In genomic region chr6:148708389-148708788, GRCm38 (mm10) we compare ENCODE assay signal across 27 mouse cellular contexts.
DNase-seq lines count a peak whose midpoint lies in the region; ATAC-seq and TF ChIP-seq lines count a peak whose summit lies in the region.
"Had no signal": no experiment of that assay in that cellular context is flagged by ENCODE, and none has a peak within 500 bp of the region (broad histone marks: within the 10 kb centered on the region; RNA-seq: fewer than 3 reads in every experiment).

No protein-coding gene starts in this region.

- no peak for TF ChIP-seq POLR2A in MEL (IDR thresholded peaks at IDR 0.05; ENCODE audit: control insufficient read depth in 1 of 2, insufficient read depth in 1 of 2, low read depth in 1 of 2, low read length in 2 of 2, poor library complexity in 1 of 2)

- no peaks in the 10 kb centered on the region for H3K27me3 ChIP-seq in MEL (ENCODE audit: control insufficient read depth in 1 of 2, insufficient read depth in 2 of 2, low read length in 2 of 2)
- no peaks in the 10 kb centered on the region for H3K27me3 ChIP-seq in splenic B cell, adult 2 months (ENCODE audit: control insufficient read depth, insufficient read depth, low read length, poor library complexity, severe bottlenecking)
- no peaks in the 10 kb centered on the region for H3K27me3 ChIP-seq in kidney, embryonic 16.5 days (ENCODE audit: insufficient read depth, low read length)
- H3K27me3 ChIP-seq: embryonic facial prominence, embryonic 12.5 days; embryonic facial prominence, embryonic 15.5 days; heart, embryonic 12.5 days; heart, embryonic 15.5 days; hindbrain, embryonic 12.5 days; hindbrain, embryonic 15.5 days had no signal

- H3K9ac ChIP-seq in MEL (ENCODE audit: control insufficient read depth, low read depth, low read length, poor library complexity, severe bottlenecking) = no peak overlapping the region
- no peak overlapping the region for H3K9ac ChIP-seq in kidney, embryonic 16.5 days (replicated peaks; ENCODE audit: low read length)
- H3K9ac ChIP-seq: embryonic facial prominence, embryonic 12.5 days; embryonic facial prominence, embryonic 15.5 days; forebrain, postnatal 0 days; heart, embryonic 12.5 days; heart, embryonic 15.5 days; hindbrain, embryonic 12.5 days; hindbrain, embryonic 15.5 days had no signal

- DNase-seq in A20 (ENCODE audit: low read depth, low spot score) (peak; percentile 33), MEL (ENCODE audit: low read depth, low spot score) (peak; percentile 8)
- peak; percentile 22 for DNase-seq in splenic B cell, adult 2 months (ENCODE audit: low read depth, low spot score)
- no peak for DNase-seq in adrenal gland, postnatal 10 days
- DNase-seq in spleen, postnatal 4 days (ENCODE audit: low spot score in 2 of 2) = no peak
- DNase-seq: adrenal gland, adult 8-10 months; adrenal gland, postnatal 36 days; B cell, adult 2 months; cerebellum, adult 18-20 months; cerebellum, adult 9-10 months; cerebellum, postnatal 14 days; forebrain, postnatal 0 days; gastrocnemius, postnatal 36 days; heart, adult 18-20 months; heart, postnatal 10 days; heart, postnatal 4 days had no signal

- H3K79me2 ChIP-seq in MEL (ENCODE audit: control insufficient read depth, insufficient read depth, low read length, poor library complexity) = no peaks in the 10 kb centered on the region

- H3K36me3 ChIP-seq in MEL (ENCODE audit: control insufficient read depth in 1 of 2, insufficient read depth in 2 of 2, low read length in 2 of 2) = no peaks in the 10 kb centered on the region
- no peaks in the 10 kb centered on the region for H3K36me3 ChIP-seq in splenic B cell, adult 2 months (ENCODE audit: control insufficient read depth, insufficient read depth, low read length, poor library complexity, severe bottlenecking)
- no peaks in the 10 kb centered on the region for H3K36me3 ChIP-seq in kidney, embryonic 16.5 days (ENCODE audit: insufficient read depth, low read length)
- H3K36me3 ChIP-seq: embryonic facial prominence, embryonic 12.5 days; embryonic facial prominence, embryonic 15.5 days; heart, embryonic 12.5 days; heart, embryonic 15.5 days; hindbrain, embryonic 12.5 days; hindbrain, embryonic 15.5 days had no signal

- TF ChIP-seq EP300 in MEL (IDR thresholded peaks at IDR 0.05; ENCODE audit: low read depth in 1 of 2, low read length in 2 of 2) = no peak

- no peak overlapping the region for H3K27ac ChIP-seq in MEL (ENCODE audit: control insufficient read depth, low read depth, low read length)
- H3K27ac ChIP-seq in kidney, embryonic 16.5 days (ENCODE audit: low read length) = no peak overlapping the region
- H3K27ac ChIP-seq: embryonic facial prominence, embryonic 12.5 days; embryonic facial prominence, embryonic 15.5 days; heart, embryonic 15.5 days; hindbrain, embryonic 12.5 days; hindbrain, embryonic 15.5 days had no signal

- H3K4me1 ChIP-seq in MEL (ENCODE audit: control insufficient read depth in 1 of 2, insufficient read depth in 2 of 2, low read length in 2 of 2) = no peaks in the 10 kb centered on the region; a peak in 1 of 4 replicates
- H3K4me1 ChIP-seq in kidney, embryonic 16.5 days (ENCODE audit: insufficient read depth, low read length) = no peaks in the 10 kb centered on the region
- H3K4me1 ChIP-seq: embryonic facial prominence, embryonic 12.5 days; embryonic facial prominence, embryonic 15.5 days; heart, embryonic 12.5 days; heart, embryonic 15.5 days; hindbrain, embryonic 12.5 days; hindbrain, embryonic 15.5 days had no signal

- H3K4me3 ChIP-seq in MEL (ENCODE audit: control insufficient read depth in 1 of 2, insufficient read depth in 1 of 2, low read depth in 2 of 2, low read length in 2 of 2) = no peak overlapping the region
- H3K4me3 ChIP-seq in kidney, embryonic 16.5 days (ENCODE audit: low read length) = no peak overlapping the region
- H3K4me3 ChIP-seq: embryonic facial prominence, embryonic 12.5 days; embryonic facial prominence, embryonic 15.5 days; heart, embryonic 12.5 days; heart, embryonic 15.5 days; hindbrain, embryonic 12.5 days; hindbrain, embryonic 15.5 days had no signal

- 75% methylated on average over 2 of the region's 2 CpGs for WGBS in kidney, embryonic 16.5 days

- no peak overlapping the region for H3K4me2 ChIP-seq in kidney, embryonic 16.5 days (replicated peaks; ENCODE audit: low read depth, low read length)
- H3K4me2 ChIP-seq: embryonic facial prominence, embryonic 12.5 days; embryonic facial prominence, embryonic 15.5 days; heart, embryonic 12.5 days; heart, embryonic 15.5 days; hindbrain, embryonic 12.5 days; hindbrain, embryonic 15.5 days had no signal

- no peaks in the 10 kb centered on the region for H3K9me3 ChIP-seq in MEL (replicated peaks; ENCODE audit: insufficient read depth, low read length)
- H3K9me3 ChIP-seq in kidney, embryonic 16.5 days (ENCODE audit: low read length) = no peaks in the 10 kb centered on the region
- H3K9me3 ChIP-seq: embryonic facial prominence, embryonic 12.5 days; embryonic facial prominence, embryonic 15.5 days; heart, embryonic 12.5 days; heart, embryonic 15.5 days; hindbrain, embryonic 12.5 days; hindbrain, embryonic 15.5 days had no signal

- no peak for TF ChIP-seq CTCF in MEL (IDR thresholded peaks at IDR 0.05 in 2 of 3, conservative IDR thresholded peaks at IDR 0.05 in 1 of 3; ENCODE audit: control insufficient read depth in 1 of 3, insufficient read depth in 1 of 3, low read depth in 2 of 3, low read length in 3 of 3, poor library complexity in 1 of 3, severe bottlenecking in 1 of 3)

- TF ChIP-seq RAD21 in MEL (IDR thresholded peaks at IDR 0.05; ENCODE audit: low read depth, low read length) = no peak

- ATAC-seq in hematopoietic stem cell, adult 5-6 weeks (replicated peaks in 1 of 2; ENCODE audit: insufficient read depth in 1 of 2, low FRiP score in 2 of 2, low TSS enrichment in 1 of 2, low read depth in 1 of 2, poor library complexity in 2 of 2, severe bottlenecking in 2 of 2) = peak; percentile 32 to 39; a peak in 2 of 4 replicates
- ATAC-seq in kidney, embryonic 16.5 days (ENCODE audit: low FRiP score, low TSS enrichment) = no peak
- ATAC-seq: activated CD4-positive, CD25-positive, alpha-beta regulatory T cell, adult 4 months; forebrain, embryonic 14.5 days; forebrain, postnatal 0 days; intestine, postnatal 0 days had no signal

TF ChIP-seq in MEL, 35 proteins besides CTCF, POLR2A, EP300 and RAD21:
- TF ChIP-seq ELF1 (IDR thresholded peaks at IDR 0.05; ENCODE audit: low read depth, low read length) (no peak), ZC3H11A (IDR thresholded peaks at IDR 0.05; ENCODE audit: low read depth, low read length) (no peak), ETS1 (IDR thresholded peaks at IDR 0.05; ENCODE audit: low read depth, low read length) (no peak), MYC (IDR thresholded peaks at IDR 0.05; ENCODE audit: low read depth, low read length) (no peak)

Comparison
In these comparisons a context has a peak if more than half of its experiments do, and no peak if none do; other contexts are left out.
1. DNase-seq: peak in A20 (single experiment), MEL (single experiment) and splenic B cell, adult 2 months (single experiment); none in adrenal gland, postnatal 10 days (single experiment) and spleen, postnatal 4 days (0 of 2).